Mouse (Mus musculus) CH12.LX (cell line): Measurements from ENCODE around the gene Csf2rb. TPM values are rescaled to one million over a fixed set of nuclear protein-coding genes. Genes with fewer than 3 reads are reported as not detected.

Experiments used
- DNase-seq: peaks from one replicate; pipeline ENCODE4 v3.0.0-alpha.2; 2013; ENCODE audit errors: extremely low read depth
- H3K27ac ChIP-seq: 2 replicates; pipeline ENCODE4 v1.5.1; 2012; ENCODE audit warnings: low read depth, mild to moderate bottlenecking, control low read depth, moderate library complexity; ENCODE audit not compliant: insufficient read depth
- H3K27me3 ChIP-seq: replicated peaks from 2 replicates; pipeline ENCODE3; 2012; ENCODE audit warnings: inconsistent platforms
- H3K36me3 ChIP-seq, 2 experiments: replicated peaks in 1 of 2; 2 replicates each; pipeline versions ENCODE3 to v1.6.1; 2012; ENCODE audit warnings: inconsistent platforms in 1 of 2, low read length in 1 of 2, mild to moderate bottlenecking in 1 of 2, mixed read lengths in 1 of 2, moderate library complexity in 1 of 2; ENCODE audit not compliant: control insufficient read depth in 1 of 2, insufficient read depth in 1 of 2
- H3K4me1 ChIP-seq, 2 experiments: 2 replicates each; pipeline ENCODE4 v1.6.1; 2012; ENCODE audit warnings: inconsistent platforms in 1 of 2, moderate library complexity in 1 of 2; ENCODE audit not compliant: insufficient read depth in 2 of 2, control insufficient read depth in 1 of 2
- H3K4me2 ChIP-seq: 2 replicates; pipeline ENCODE4 v1.6.1; 2012; ENCODE audit warnings: low read depth, mild to moderate bottlenecking, control low read depth; ENCODE audit not compliant: poor library complexity, insufficient read depth, severe bottlenecking
- H3K4me3 ChIP-seq, 3 experiments: fragments of 150-350 bp in 1 of 3; sonication (generic) in 1 of 3; replicated peaks in 1 of 3; 2 replicates each; pipeline versions ENCODE3 to v1.5.1; 2011 to 2012; ENCODE audit warnings: low read depth in 2 of 3, low read length in 2 of 3, mild to moderate bottlenecking in 2 of 3, moderate library complexity in 2 of 3, control low read depth in 1 of 3, improper control_type of control experiment in 1 of 3, inconsistent platforms in 1 of 3, mixed read lengths in 1 of 3; ENCODE audit not compliant: poor library complexity in 1 of 3
- H3K79me2 ChIP-seq: replicated peaks from 2 replicates; pipeline ENCODE4 v1.6.1; 2012; ENCODE audit warnings: mild to moderate bottlenecking, moderate library complexity; ENCODE audit not compliant: control insufficient read depth, poor library complexity, insufficient read depth, severe bottlenecking; ENCODE audit errors: extremely low read depth
- H3K9ac ChIP-seq: 2 replicates; pipeline ENCODE4 v1.6.1; 2012; ENCODE audit warnings: low read depth, mild to moderate bottlenecking, control low read depth, moderate library complexity; ENCODE audit not compliant: insufficient read depth
- H3K9me3 ChIP-seq: replicated peaks from 2 replicates; pipeline ENCODE3; 2012; ENCODE audit warnings: low read length, inconsistent platforms, mixed read lengths
- BHLHE40 ChIP-seq: IDR thresholded peaks from 2 replicates; pipeline ENCODE4 v1.6.1; 2011; ENCODE audit warnings: mild to moderate bottlenecking, low read depth, low read length, improper control_type of control experiment
- CTCF ChIP-seq, 2 experiments: IDR thresholded peaks in 1 of 2; conservative IDR thresholded peaks in 1 of 2; 2 replicates each; pipeline ENCODE4 v1.5.1; 2011 to 2012; ENCODE audit warnings: low read depth in 2 of 2, low read length in 2 of 2, improper control_type of control experiment in 1 of 2, inconsistent platforms in 1 of 2, mild to moderate bottlenecking in 1 of 2, moderate library complexity in 1 of 2
- ELF1 ChIP-seq: IDR thresholded peaks from 2 replicates; pipeline ENCODE4 v1.6.1; 2014; ENCODE audit warnings: low read depth, mild to moderate bottlenecking, inconsistent platforms, low read length, improper control_type of control experiment
- EP300 ChIP-seq: IDR thresholded peaks from 2 replicates; pipeline ENCODE4 v1.6.1; 2011; ENCODE audit warnings: low read length, improper control_type of control experiment
- IRF4 ChIP-seq: IDR thresholded peaks from 2 replicates; pipeline ENCODE4 v1.6.1; 2014; ENCODE audit warnings: low read depth, mild to moderate bottlenecking, inconsistent platforms, low read length, improper control_type of control experiment
- JUN ChIP-seq: IDR thresholded peaks from 2 replicates; pipeline ENCODE4 v1.6.1; 2011; ENCODE audit warnings: low read depth, mild to moderate bottlenecking, low read length, improper control_type of control experiment, moderate library complexity; ENCODE audit not compliant: insufficient read depth
- MAZ ChIP-seq: IDR thresholded peaks from 2 replicates; pipeline ENCODE4 v1.6.1; 2012; ENCODE audit warnings: low read depth, mild to moderate bottlenecking, inconsistent platforms, low read length, improper control_type of control experiment, moderate library complexity
- MEF2A ChIP-seq: IDR thresholded peaks from 2 replicates; pipeline ENCODE4 v1.6.1; 2014; ENCODE audit warnings: low read depth, mild to moderate bottlenecking, inconsistent platforms, low read length, improper control_type of control experiment, borderline replicate concordance
- MYC ChIP-seq: IDR thresholded peaks from 2 replicates; pipeline ENCODE4 v1.6.1; 2011; ENCODE audit warnings: low read depth, mild to moderate bottlenecking, improper control_type of control experiment, low read length
- NRF1 ChIP-seq: IDR thresholded peaks from 2 replicates; pipeline ENCODE4 v1.6.1; 2014; ENCODE audit warnings: low read depth, mild to moderate bottlenecking, inconsistent platforms, low read length, improper control_type of control experiment, moderate library complexity
- POLR2AphosphoS2 ChIP-seq: IDR thresholded peaks from 2 replicates; pipeline ENCODE4 v1.6.1; 2011; ENCODE audit warnings: low read depth, low read length, improper control_type of control experiment
- RAD21 ChIP-seq: IDR thresholded peaks from 2 replicates; pipeline ENCODE4 v1.6.1; 2011; ENCODE audit warnings: low read depth, mild to moderate bottlenecking, low read length, improper control_type of control experiment, moderate library complexity
- SIN3A ChIP-seq: IDR thresholded peaks from 2 replicates; pipeline ENCODE4 v1.6.1; 2012; ENCODE audit warnings: low read length, improper control_type of control experiment, inconsistent platforms
- TBP ChIP-seq: conservative IDR thresholded peaks from 2 replicates; pipeline ENCODE4 v1.6.1; 2011; ENCODE audit warnings: low read depth, low read length, improper control_type of control experiment
- TCF12 ChIP-seq: IDR thresholded peaks from 2 replicates; pipeline ENCODE4 v1.6.1; 2014; ENCODE audit warnings: low read depth, mild to moderate bottlenecking, inconsistent platforms, low read length, improper control_type of control experiment
- USF2 ChIP-seq: conservative IDR thresholded peaks from 2 replicates; pipeline ENCODE4 v1.6.1; 2011; ENCODE audit warnings: low read depth, low read length, improper control_type of control experiment
- ZMIZ1 ChIP-seq: IDR thresholded peaks from 2 replicates; pipeline ENCODE4 v1.6.1; 2012; ENCODE audit warnings: low read depth, mild to moderate bottlenecking, inconsistent platforms, low read length, improper control_type of control experiment
- dilution Hi-C: fragments of 300-500 bp; cut with MboI; formaldehyde crosslinking; loops from 2 replicates; pipeline ENCODE4 v1.14.3; 2020; ENCODE audit warnings: low sequenced_read_pairs; ENCODE audit not compliant: extremely low pct_unique_long_range_greater_than_20kb, extremely low pct_ligation_motif_present
- in situ Hi-C: fragments of 300-500 bp; cut with MboI; formaldehyde crosslinking; loops from 3 replicates; pipeline ENCODE4 v1.14.3; 2019; ENCODE audit warnings: low sequenced_read_pairs, low pct_ligation_motif_present, low pct_unique_long_range_greater_than_20kb, mixed read lengths
- polyA plus RNA-seq: library from polyadenylated mRNA; unstranded; fragments of >175 nt; gene quantifications from 2 replicates; pipeline ENCODE4 v1.2.1, GENCODE M21; 2012; ENCODE audit warnings: low read depth; ENCODE audit not compliant: insufficient read length
- total RNA-seq, 2 experiments: library from RNA; depleted of rRNA; stranded (reverse); fragments of 300-350 nt in 1 of 2; fragments of >200 nt in 1 of 2; gene quantifications; 2 replicates each; pipeline ENCODE4 v1.2.3; 2012 to 2014

Gene Csf2rb
- total and polyA plus RNA-seq, 3 experiments, result 134 to 222 (median 179) TPM

DNA sequence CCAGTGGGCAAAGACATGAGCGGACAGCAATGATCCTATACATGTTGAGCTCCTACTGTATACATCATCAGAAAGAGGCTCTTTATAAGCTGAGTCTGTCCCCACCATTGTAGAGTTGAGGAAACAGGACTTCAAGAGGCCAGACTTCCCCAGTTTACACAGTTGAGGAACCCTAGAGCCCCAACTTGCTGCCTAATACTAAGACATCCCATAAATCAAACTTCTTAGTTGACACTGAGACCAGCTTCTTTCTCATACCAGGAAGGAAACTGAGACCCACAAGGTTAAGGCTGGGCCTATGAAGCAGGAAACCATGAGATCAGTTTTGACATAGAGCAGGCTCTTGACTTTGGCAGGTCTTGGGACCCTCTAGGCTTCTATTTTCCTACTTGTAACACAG lies 60.0 kb downstream of the Csf2rb start:
- in situ Hi-C loops, result no loop called here
- no peak overlapping the region for H3K9ac ChIP-seq
- H3K27ac ChIP-seq, result no peak overlapping the region
- no peak for DNase-seq
- H3K9me3 ChIP-seq, result no peaks in the 10 kb centered on the region
- no peaks in the 10 kb centered on the region for H3K79me2 ChIP-seq
- dilution Hi-C loops, result no loop called here
- no peak overlapping the region for H3K4me3 ChIP-seq
- H3K27me3 ChIP-seq, result peaks cover 76% of the 10 kb centered on the region
- no peaks in the 10 kb centered on the region for H3K36me3 ChIP-seq
- TF ChIP-seq MAZ (no peak), IRF4 (no peak), TBP (no peak), ELF1 (no peak), JUN (no peak), CTCF (conservative IDR thresholded peaks at IDR 0.05 in 1 of 2, IDR thresholded peaks at IDR 0.05 in 1 of 2; ENCODE audit: low read depth in 2 of 2, low read length in 2 of 2) (no peak), TCF12 (no peak), NRF1 (no peak), MEF2A (no peak), POLR2AphosphoS2 (no peak), ZMIZ1 (no peak), MYC (no peak), BHLHE40 (no peak)
- H3K4me2 ChIP-seq, result no peak overlapping the region
- no peaks in the 10 kb centered on the region for H3K4me1 ChIP-seq

GRCm38 (mm10) chr15:78390855-78391254 lies 65.3 kb downstream of the Csf2rb start:
- TF ChIP-seq POLR2AphosphoS2 (no peak), EP300 (no peak), ELF1 (no peak), RAD21 (no peak), USF2 (no peak), SIN3A (no peak)
- in situ Hi-C loops (no loop called here), dilution Hi-C loops (no loop called here)
- Histone ChIP-seq H3K4me2 (no peak overlapping the region), H3K27ac (no peak overlapping the region), H3K9me3 (peaks cover 11% of the 10 kb centered on the region), H3K9ac (no peak overlapping the region), H3K79me2 (no peaks in the 10 kb centered on the region), H3K27me3 (peaks cover 91% of the 10 kb centered on the region), H3K36me3 (no peaks in the 10 kb centered on the region), H3K4me3 (no peak overlapping the region), H3K4me1 (no peaks in the 10 kb centered on the region)
- no peak for DNase-seq
